Mouse (Mus musculus) ovary, postnatal 10 days (tissue): ENCODE data around the gene Osbpl10.

Source experiments
- DNase-seq: peaks from one replicate; pipeline ENCODE4 v3.0.0; 2022; ENCODE audit warnings: low spot score

Gene Osbpl10

DNA sequence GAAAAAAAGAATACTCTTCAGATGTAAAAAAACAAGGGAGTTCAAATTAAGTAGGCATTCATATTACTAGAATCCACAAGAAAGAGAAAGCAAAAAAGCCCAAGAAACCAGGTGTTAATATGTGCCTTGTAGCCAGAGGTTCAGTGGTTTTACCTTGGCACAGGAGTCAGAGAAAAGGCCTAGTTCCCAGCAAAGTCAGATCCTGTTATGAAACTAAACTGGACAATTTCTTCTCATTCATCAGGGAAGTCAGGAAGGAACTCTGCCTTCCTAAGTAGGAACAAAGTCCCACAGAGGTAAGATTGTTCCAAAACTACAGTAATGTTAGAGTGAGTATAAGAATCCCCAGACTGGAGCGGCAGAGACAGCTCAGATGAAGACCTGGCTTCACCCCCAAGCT is 300.3 kb downstream of the Osbpl10 start:
- DNase-seq = no peak
